Mouse (Mus musculus) mouse embryonic stem cell (cell line): ENCODE measurements around the gene Slc4a3.

Experiments used
- in situ Hi-C, 2 experiments: fragments of 300-500 bp; cut with MboI; formaldehyde crosslinking; loops; 1 replicate in 1 of 2; 3 replicates in 1 of 2; pipeline ENCODE4 v1.14.3; 2019 to 2020; ENCODE audit warnings: low sequenced_read_pairs in 2 of 2, low pct_unique_long_range_greater_than_20kb in 1 of 2, mixed read lengths in 1 of 2; ENCODE audit not compliant: unreplicated experiment in 1 of 2

The Slc4a3 gene

DNA sequence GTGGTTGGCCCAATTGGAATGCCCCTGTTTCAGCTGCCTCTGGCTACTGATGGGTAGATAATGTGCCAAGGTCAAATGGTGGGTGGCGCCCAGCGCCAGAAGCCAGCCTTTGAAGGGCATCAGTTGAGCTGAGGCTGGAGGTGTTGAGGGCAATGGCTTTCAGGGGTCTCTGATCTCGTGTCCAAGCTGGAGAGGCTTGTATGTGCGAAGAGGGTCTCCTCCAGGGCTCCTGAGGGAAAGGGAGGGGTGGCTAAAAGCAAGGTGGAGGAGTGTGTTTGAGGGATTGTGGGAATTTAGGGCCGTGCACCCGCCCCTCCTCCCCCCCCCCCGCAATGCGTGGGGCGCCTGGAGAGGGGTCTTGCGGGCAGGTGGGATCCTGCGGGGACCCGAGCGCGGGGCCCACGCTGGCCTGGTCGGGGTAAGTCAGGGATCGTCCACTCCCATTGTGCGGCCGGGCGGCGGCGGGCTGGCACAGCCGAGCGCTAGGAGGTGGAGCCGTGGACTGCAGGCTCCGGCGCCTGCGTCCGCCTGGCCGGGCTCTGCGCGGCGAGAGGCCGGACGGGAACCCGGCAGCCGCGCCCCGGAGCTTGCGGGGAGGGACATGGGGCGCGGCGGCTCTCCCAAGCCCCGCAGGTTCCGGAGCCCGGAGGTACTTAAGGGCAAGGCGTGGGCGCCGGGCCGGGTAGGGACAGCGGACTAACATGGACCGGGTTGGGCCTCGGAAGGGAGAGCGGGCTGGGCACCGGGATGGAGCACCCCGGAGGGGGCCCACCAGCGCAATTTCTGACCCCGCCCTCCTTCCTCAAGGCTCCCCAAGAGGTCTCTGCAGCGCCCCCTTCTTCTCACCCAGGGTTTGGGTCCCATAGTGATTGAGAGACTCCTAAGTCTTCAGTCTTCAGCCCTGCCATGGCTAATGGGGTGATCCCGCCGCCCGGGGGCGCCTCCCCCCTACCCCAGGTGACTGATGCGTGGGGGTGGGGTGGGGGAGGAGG, at the start of gene Slc4a3:
TSS of gene Slc4a3 (plus strand) at position 302 of the 992 bp plus-strand sequence.
- in situ Hi-C loops = no loop called here

DNA sequence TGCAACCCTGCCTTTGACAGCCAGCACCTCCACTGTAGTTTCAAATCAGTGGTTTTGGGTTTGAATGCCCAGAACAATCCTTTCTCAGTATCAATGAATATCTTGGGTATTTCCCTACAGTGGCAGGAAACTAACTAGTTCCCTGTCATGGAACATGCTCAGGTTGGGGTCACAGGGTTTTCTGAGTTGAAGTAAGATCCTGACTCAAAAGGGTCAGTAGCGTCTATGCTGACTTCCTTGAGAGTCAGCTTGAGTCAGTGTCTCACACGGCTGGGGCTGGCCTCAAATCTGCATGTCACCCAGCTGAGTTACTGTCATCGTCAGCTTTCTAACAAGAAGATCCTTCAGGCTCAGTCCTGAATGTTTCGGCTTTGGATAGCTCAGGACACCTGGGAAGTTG, 47.2 kb upstream of the Slc4a3 start:
- in situ Hi-C loops = loop anchor here in 1 of 2 experiments (5.0 kb wide), 1 partner anchor 58 kb away; no protein-coding TSS in a partner anchor

DNA sequence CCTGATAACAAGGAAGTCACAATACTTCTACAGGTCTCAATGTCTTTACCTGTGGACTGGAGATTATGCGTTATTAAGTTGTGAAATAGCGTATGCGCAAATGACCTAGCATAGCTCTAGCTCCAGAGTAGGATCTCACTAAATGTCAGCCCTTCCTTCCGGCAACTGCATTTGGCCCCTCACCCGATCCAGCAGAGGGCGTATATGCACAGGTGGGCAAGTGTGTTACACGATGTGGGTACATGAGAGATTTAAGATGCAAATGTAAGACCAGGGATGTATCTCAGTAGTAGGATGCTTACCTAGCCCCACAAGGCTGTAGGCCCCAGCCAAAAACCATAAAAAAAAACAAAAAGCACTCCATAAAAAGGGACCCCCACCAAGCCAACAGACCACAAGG, 46.6 kb upstream of the Slc4a3 start:
- in situ Hi-C loops = loop anchor here in 1 of 2 experiments (5.0 kb wide), 1 partner anchor 58 kb away; no protein-coding TSS in a partner anchor

DNA sequence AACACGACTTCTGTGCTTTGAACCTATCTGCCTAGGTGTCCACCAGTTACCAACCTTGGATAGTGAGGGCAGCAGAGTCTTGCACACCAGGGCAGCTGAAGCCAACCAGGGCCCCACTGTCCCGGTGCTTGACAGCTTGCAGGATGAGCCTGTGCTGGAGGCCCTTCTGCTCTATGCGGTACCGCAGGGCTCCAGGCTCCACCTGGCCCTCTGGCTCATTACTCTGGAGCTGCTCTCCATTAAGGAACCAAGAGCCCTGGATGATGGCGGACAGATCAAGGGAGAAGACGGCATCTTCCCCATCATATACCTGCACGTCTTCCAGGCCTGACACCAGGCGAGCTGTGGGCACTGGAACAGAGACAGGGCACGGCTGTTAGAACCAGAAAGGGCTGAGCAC, 44.2 kb upstream of the Slc4a3 start:
- in situ Hi-C loops = no loop called here

DNA sequence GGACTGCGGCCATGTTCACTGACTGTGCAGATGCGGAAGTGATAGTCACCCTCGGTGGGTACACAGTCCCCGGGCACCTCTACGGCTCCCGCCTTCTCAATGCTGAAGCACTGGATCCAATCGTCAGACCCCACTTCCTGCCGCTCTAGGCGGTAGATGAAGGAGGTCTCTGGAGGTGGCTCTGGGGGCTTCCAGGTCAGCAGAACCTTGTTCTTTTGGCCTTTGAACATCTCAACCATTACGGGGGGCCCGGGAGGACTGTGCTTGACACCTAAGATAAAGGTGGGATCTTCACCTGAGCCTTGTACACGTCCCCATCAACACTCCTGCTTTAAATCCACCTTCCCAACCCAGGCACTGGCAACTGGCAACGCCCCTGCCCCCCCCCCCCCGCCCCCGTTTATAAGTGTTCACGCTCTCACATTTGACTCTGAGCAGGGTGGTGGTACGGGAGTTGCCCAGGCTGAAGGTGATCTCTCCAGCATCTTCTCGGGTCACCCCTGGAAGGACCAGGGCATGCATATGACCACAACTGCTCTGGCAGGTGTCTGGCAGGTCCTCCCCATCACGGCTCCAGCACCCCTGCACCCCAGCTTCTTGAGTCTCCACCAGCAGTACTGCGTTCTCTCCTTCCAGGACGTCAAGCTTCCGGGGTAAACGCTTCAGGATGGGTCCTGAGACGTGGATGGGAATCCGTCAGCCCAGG, 43.0 kb upstream of the Slc4a3 start:
- in situ Hi-C loops = no loop called here

DNA sequence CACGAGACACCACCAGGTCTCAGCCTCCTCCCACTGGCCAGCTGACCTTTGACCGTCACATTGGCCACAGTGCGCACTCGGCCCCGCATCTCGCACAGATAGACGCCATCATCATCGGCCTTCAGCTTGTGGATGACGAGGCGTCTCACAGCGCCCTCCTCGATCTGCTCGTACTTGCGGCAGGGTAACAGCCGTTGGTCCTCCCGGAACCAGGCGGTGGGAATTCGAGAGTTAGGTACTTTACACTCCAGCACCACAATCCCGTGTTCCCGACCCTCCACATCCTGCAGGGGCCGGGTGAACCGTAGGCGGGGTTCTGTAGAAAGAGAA, 42.5 kb upstream of the Slc4a3 start:
- in situ Hi-C loops = no loop called here

DNA sequence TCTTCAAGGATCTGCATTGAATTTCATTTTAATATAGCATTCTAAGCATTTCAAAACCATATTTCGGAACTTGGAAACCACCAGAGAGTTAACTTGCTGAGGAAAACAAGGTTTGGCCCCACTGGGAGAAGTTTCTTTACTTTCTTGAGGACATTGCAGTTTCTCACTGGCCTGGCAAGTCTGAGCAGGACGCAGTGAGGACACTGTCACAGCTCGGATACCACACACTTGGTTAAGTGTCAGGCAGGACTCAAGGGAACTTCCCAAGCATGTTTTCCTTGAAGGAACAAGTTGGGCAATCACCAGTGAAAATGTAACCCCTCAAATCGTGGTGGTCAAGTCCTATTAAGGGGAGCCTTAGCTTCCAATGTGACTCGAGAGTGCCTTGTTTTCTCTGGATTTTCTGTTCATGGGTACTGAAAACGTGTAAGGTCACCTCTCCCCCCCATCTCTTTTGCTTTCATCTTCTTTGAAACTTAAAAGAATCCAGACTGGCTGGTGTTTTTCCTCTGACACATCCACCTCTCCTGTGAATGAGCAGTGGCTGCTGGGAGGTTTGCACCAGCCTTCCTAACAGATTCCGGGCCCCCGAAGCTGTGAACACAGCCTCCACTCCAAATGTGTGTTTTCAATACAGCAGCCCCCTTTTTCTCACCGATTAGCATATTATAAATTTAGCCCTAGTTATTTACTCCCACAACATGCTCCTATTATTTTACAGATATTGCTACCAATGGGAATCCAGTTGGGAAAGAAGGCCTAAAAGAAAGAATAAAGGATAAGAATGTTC, 41.6 kb upstream of the Slc4a3 start:
- in situ Hi-C loops = no loop called here

DNA sequence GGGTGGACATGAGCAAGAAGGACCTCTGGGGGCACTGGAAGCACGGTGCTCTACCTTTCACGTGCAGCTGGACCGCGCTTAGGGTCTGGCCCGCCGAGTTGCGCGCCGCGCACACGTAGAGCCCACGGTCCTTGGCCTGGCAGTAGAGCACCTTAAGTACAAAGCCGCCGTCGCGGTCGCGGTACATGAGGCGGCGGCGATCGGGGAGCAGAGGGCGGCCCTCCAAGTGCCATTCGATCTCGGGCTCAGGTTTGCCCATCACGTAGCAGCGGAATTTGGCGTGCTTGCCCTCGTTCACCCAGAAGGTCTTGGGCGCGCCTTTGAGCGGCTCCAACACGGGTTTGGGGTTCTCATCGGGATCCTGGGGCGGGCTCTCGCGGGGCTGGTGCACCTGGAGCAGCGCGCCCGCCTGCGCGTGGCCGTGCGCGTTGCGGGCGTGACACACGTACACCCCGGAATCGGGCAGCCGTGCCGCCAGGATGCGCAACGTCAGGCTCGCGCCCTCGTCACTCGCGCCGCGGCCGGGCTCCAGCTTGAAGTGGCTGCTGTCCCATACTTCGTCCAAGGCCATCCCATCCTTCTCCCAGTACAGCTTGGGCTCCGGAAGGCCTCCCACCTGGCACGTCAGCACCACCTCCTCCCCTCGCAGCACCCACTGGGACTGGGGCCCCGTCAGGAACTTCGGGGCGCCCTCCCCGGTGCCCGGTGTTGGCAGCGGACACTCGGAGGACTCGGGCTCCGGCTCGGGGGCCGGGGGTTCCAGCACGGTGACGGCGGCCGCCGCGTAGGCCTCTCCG, 40.7 kb upstream of the Slc4a3 start:
- in situ Hi-C loops = no loop called here

DNA sequence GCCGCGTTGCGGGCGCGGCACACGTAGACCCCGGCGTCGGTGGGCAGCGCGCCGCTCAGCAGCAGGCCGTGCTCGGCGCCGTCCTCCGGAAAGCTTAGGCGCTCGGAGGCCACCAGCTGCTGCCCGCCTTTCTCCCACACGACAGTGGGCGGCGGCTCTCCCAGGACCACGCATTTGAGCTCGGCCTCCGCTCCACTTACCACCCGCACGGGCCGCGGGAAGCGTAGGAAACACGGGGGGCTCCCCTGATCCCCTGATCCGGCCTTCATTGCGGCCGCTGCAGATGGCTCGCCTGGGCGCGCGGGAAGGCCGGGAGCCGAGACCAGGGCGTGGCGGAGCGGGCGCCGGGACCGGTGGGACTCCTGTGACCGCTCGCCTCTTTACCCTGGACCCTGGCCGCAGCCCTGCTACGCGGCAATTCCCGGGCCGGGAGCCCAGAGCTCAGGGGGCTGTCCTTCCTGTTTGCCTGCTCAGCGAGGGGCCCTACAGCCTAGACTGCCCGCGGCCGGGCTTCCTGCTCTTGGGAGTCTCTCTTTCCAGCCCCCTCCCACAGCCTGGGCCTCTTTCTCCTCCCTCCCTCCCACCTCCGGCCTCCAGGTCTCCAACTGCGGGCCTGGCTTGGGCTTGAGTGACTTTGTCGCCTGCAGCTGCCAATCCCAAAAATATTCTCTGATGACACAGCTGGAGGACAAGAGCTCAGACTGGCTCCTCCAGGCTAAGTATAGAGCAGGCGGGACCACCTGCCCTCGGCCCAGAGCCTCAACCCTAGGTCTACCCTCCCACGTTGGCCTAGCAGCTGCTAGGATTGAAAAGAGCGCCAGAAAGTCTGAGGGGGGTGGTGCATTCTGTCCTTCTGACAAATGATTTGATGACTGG, 39.9 kb upstream of the Slc4a3 start, which contains the start of gene Obsl1:
TSS of gene Obsl1 (minus strand) at position 497 of the 876 bp plus-strand sequence.
- in situ Hi-C loops = no loop called here

DNA sequence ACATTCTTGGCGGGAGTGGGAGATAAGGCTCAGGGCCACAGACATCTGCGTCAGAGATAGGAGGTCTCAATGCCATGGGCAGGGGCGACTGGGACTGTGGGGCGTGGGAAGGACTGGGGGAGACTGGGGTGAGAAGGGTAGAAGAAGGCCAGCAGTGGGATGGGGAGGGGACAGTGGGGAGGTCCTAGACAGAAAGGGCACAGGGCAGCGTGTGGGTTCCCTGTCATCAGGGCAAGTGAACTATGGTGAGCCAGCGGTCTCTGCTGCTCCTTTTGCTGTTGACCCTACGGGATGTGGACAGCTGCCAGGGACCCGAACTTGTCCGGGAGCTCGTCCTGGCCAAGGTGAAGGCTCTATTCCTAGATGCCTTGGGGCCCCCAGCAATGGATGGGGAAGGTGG, 39.1 kb upstream of the Slc4a3 start, which contains the start of gene Inha:
TSS of gene Inha (plus strand) at position 72 of the 400 bp plus-strand sequence.
- in situ Hi-C loops = no loop called here

DNA sequence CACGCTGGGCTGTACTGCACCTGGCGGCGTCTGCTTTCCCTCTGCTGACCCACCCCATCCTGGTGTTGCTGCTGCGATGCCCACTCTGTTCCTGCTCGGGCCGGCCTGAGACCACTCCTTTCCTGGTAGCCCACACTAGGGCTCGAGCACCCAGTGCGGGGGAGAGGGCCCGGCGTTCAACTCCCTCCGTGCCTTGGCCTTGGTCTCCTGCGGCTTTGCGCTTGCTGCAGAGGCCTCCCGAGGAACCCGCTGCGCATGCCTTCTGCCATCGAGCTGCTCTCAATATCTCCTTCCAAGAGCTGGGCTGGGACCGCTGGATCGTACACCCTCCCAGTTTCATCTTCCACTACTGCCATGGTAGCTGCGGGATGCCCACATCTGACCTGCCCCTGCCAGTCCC, 36.5 kb upstream of the Slc4a3 start:
- in situ Hi-C loops = no loop called here

DNA sequence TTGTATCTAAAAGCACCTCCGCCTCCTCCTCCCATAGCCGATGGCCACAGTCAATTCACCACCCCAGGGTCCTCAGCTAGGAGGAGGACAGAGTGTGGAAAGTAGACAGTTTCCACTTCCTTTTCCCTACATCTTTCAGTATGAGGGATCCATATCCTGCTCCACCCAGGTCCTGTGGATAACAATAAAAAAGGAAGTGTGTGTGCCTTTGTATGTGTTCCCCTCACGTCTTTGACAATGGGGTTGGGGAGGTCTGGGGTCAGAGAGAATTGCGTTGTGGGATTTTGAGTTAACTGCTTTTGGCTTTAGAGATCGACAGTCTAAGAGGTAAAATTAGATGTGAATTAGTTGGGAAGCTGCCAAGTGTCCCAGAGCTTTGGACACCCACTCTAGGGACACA, 35.9 kb upstream of the Slc4a3 start:
- in situ Hi-C loops = no loop called here

DNA sequence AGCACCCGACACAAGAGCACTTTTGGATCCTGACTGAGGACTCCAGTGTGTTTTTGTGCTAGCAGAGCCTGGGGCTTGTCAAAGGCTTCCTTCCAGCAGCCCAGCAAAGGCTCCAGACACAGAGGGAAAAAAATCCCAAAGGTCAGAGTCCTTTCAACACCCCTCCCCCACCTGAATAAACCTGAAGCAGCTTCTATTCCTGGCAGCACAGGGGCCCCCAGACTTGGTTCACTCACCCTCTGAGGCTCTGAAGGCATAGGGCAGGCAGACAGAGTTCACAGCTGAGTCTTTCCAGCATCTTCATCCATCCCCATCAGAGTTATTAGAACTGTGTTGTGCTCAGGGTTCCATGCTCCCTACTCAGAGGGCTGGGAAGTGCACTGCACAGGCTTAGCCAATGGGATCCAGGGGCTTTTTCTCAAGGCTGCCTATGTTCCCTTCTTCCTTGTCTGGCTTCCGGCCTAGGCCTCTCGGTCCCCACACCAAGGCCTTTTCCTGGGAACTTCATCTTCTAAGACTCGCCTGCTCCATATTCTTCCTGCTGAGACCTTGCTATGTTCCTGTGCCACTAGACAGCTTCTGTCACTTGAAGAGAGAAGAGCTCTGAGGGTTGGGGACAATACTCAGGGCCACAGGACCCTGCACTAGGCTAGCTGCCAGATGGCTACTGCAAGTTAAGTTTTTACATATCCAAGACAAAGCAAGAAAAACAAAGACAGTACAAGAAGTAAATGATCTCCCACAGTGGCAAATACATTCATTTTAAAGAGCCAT, 34.4 kb upstream of the Slc4a3 start:
- in situ Hi-C loops = no loop called here

DNA sequence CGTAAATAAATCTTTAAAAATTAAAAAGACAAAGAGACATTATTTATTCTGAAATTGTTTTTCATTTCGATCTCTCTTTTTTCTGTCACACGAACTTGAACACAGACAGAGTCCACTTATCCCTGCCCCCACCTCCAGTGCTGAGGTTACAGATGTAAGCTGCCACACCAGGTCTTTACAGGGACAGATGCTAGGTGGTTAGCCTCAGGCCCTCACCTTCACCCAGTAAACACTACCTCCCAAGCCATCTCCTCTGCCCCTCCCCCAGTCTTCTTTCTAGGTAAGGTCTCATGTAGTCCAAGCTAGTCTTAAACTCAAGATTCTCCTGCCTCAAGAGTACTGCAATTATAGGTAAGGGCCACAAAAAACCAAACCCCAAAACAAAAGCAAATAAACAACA, 33.5 kb upstream of the Slc4a3 start:
- in situ Hi-C loops = no loop called here

DNA sequence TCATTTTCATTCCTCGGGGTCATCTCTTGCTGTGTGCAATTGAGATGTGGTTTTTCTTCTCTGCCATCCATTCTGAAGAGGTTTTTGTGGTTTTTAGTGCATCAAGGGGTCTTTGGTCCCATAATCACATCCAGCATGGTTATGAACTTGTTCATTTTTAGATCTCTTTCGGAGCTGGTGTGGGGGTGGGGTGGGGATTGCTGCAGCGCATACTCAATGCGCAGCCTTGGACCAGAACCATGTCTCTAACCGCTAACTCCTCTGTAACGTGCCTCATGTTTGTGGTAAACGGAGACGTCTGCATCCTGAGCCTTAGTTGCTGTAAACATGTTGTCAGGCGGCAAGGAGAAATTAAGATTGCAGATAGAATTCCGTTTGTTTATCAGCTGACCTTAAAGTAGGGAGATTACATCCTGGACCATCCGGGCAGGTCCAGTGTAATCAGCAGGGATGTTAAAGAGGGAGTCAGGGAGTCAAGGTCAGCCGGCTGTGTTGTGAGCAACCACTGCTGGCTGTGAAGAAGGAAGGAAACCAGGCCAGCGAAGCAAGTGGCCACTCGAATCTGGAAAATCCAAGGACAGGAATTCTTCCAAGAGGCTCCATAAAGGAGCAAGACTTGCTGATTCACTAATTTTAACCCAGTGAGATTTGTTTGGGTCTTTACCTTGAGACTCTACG, 29.2 kb upstream of the Slc4a3 start:
- in situ Hi-C loops = no loop called here

DNA sequence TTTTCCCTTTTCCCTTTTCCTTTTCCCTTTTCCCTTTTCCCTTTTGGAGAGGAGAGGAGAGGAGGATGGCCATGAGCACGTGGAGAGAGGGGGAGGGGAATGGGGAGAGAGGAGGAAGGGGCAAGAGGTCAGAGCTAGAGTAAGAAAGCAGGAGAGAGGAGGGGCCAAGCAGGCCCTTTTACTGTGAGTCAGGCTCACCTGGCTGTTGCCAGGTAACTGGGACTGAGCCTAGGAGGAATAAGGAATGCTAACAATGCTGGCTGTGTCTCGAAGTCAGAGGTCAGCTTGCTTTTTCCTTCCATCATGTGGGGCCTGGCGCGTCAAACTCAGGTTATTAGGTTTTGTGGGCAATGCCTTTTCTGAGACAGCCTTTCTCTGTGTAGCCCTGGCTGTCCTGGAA, 28.1 kb upstream of the Slc4a3 start:
- in situ Hi-C loops = no loop called here
